Mouse (Mus musculus): ENCODE results near the gene Gm20388. TPM values are rescaled to one million over a fixed set of nuclear protein-coding genes. Genes with fewer than 3 reads are reported as not detected.

Gene Gm20388
- total RNA-seq, 1 experiment from 2014 or later, result 35.7 TPM

GRCm38 (mm10) chr8:121107668-121108656 is 1197.3 kb downstream of the Gm20388 start, which contains the start of gene Mthfsd:
Gene Mthfsd (minus strand): TSS chr8:121108392.
- ATAC-seq (replicated peaks; ENCODE audit: low read depth, poor library complexity, severe bottlenecking), result peak; percentile 90

- no peak for ATAC-seq (replicated peaks; ENCODE audit: low read depth, poor library complexity, severe bottlenecking)
Measured at GRCm38 (mm10) chr8:121108657-121109056, 1198.0 kb downstream of the Gm20388 start.

GRCm38 (mm10) chr8:121111145-121111907 is 1200.7 kb downstream of the Gm20388 start:
- no peak for ATAC-seq (replicated peaks; ENCODE audit: low read depth, poor library complexity, severe bottlenecking)

- peak; percentile 93 for ATAC-seq (replicated peaks; ENCODE audit: low read depth, poor library complexity, severe bottlenecking)
Measured at GRCm38 (mm10) chr8:121113261-121113660, 1202.6 kb downstream of the Gm20388 start.

GRCm38 (mm10) chr8:121115136-121115535 is 1204.5 kb downstream of the Gm20388 start:
- no peak for ATAC-seq (replicated peaks; ENCODE audit: low read depth, poor library complexity, severe bottlenecking)

GRCm38 (mm10) chr8:121115948-121116347 is 1205.3 kb downstream of the Gm20388 start, which contains the start of gene Foxc2:
Gene Foxc2 (plus strand): TSS chr8:121116171.
- 0 out of 2 replicates have a peak, but pooled peaks have one; percentile 19 for ATAC-seq (replicated peaks; ENCODE audit: low read depth, poor library complexity, severe bottlenecking)

- ATAC-seq (replicated peaks; ENCODE audit: low read depth, poor library complexity, severe bottlenecking), result no peak
Measured at GRCm38 (mm10) chr8:121116591-121117185, 1206.0 kb downstream of the Gm20388 start.

GRCm38 (mm10) chr8:121117186-121117651 is 1206.6 kb downstream of the Gm20388 start:
- ATAC-seq (replicated peaks; ENCODE audit: low read depth, poor library complexity, severe bottlenecking), result no peak

- ATAC-seq (replicated peaks; ENCODE audit: low read depth, poor library complexity, severe bottlenecking), result no peak
Measured at GRCm38 (mm10) chr8:121117906-121118305, 1207.3 kb downstream of the Gm20388 start.

GRCm38 (mm10) chr8:121118634-121119420 is 1208.2 kb downstream of the Gm20388 start:
- ATAC-seq (replicated peaks; ENCODE audit: low read depth, poor library complexity, severe bottlenecking), result no peak

GRCm38 (mm10) chr8:121119635-121120455 is 1209.2 kb downstream of the Gm20388 start:
- no peak for ATAC-seq (replicated peaks; ENCODE audit: low read depth, poor library complexity, severe bottlenecking)

GRCm38 (mm10) chr8:121120456-121121419 is 1210.1 kb downstream of the Gm20388 start:
- ATAC-seq (replicated peaks; ENCODE audit: low read depth, poor library complexity, severe bottlenecking), result peak; percentile 8; the same call in 1 of the 2 replicates

GRCm38 (mm10) chr8:121121704-121122103 is 1211.1 kb downstream of the Gm20388 start:
- ATAC-seq (replicated peaks; ENCODE audit: low read depth, poor library complexity, severe bottlenecking), result no peak

- ATAC-seq (replicated peaks; ENCODE audit: low read depth, poor library complexity, severe bottlenecking), result no peak
Measured at GRCm38 (mm10) chr8:121122368-121122767, 1211.7 kb downstream of the Gm20388 start.

- ATAC-seq (replicated peaks; ENCODE audit: low read depth, poor library complexity, severe bottlenecking), result no peak
Measured at GRCm38 (mm10) chr8:121123113-121123512, 1212.5 kb downstream of the Gm20388 start.

GRCm38 (mm10) chr8:121124547-121125239 is 1214.1 kb downstream of the Gm20388 start:
- ATAC-seq (replicated peaks; ENCODE audit: low read depth, poor library complexity, severe bottlenecking), result no peak

Measured in common myeloid progenitor, adult 5-6 weeks (primary cell).